Mouse (Mus musculus): ENCODE results near the gene Vps33b. TPM values are rescaled to one million over a fixed set of nuclear protein-coding genes. Genes with fewer than 3 reads are reported as not detected.

Gene Vps33b
- polyA plus RNA-seq, 1 experiment = 21.9 TPM

- H3K4me1 ChIP-seq (replicated peaks; ENCODE audit: control insufficient read depth, insufficient read depth, low read length) = peaks cover 32% of the 10 kb centered on the region
- peaks cover 22% of the 10 kb centered on the region for H3K36me3 ChIP-seq (ENCODE audit: control insufficient read depth, insufficient read depth, low read length)
- DNase-seq = peak; percentile 18
- H3K27ac ChIP-seq (ENCODE audit: control insufficient read depth, insufficient read depth, low read length) = peak overlapping the region; percentile 59
- H3K27me3 ChIP-seq (ENCODE audit: control insufficient read depth, insufficient read depth, low read length) = no peaks in the 10 kb centered on the region
- WGBS = 34% methylated on average over 10 of the region's 10 CpGs
- H3K4me3 ChIP-seq (ENCODE audit: control insufficient read depth, insufficient read depth, low read length) = no peak overlapping the region
- TF ChIP-seq POLR2A (IDR thresholded peaks at IDR 0.05; ENCODE audit: control insufficient read depth, extremely low read depth, insufficient read depth, low read length, poor library complexity) (peak; percentile 32; the same call in 1 of the 2 replicates), CTCF (IDR thresholded peaks at IDR 0.05; ENCODE audit: borderline replicate concordance, control insufficient read depth, extremely low read depth, insufficient read depth, low read length, poor library complexity) (no peak)
These were observed 18.3 kb downstream of the Vps33b start for GRCm38 (mm10) chr7:80287736-80288135.

GRCm38 (mm10) chr7:80294062-80294763 lies 24.8 kb downstream of the Vps33b start, which contains the start of gene Prc1:
Prc1 (plus strand) TSS chr7:80294450.
- TF ChIP-seq POLR2A (IDR thresholded peaks at IDR 0.05; ENCODE audit: control insufficient read depth, extremely low read depth, insufficient read depth, low read length, poor library complexity) (peak; percentile 76), CTCF (IDR thresholded peaks at IDR 0.05; ENCODE audit: borderline replicate concordance, control insufficient read depth, extremely low read depth, insufficient read depth, low read length, poor library complexity) (0 out of 2 replicates have a peak, but pooled peaks have one; percentile 36)
- under 1% methylated on average over 52 of the region's 52 CpGs for WGBS
- H3K36me3 ChIP-seq (ENCODE audit: control insufficient read depth, insufficient read depth, low read length) = no peaks in the 10 kb centered on the region
- no peaks in the 10 kb centered on the region; the same call in 1 of the 2 replicates for H3K4me1 ChIP-seq (replicated peaks; ENCODE audit: control insufficient read depth, insufficient read depth, low read length)
- H3K27ac ChIP-seq (ENCODE audit: control insufficient read depth, insufficient read depth, low read length) = no peak within 1 kb of the TSS
- DNase-seq = peak; percentile 99
- H3K27me3 ChIP-seq (ENCODE audit: control insufficient read depth, insufficient read depth, low read length) = no peaks in the 10 kb centered on the region
- peak within 1 kb of the TSS; percentile 85 for H3K4me3 ChIP-seq (ENCODE audit: control insufficient read depth, insufficient read depth, low read length)

DNA sequence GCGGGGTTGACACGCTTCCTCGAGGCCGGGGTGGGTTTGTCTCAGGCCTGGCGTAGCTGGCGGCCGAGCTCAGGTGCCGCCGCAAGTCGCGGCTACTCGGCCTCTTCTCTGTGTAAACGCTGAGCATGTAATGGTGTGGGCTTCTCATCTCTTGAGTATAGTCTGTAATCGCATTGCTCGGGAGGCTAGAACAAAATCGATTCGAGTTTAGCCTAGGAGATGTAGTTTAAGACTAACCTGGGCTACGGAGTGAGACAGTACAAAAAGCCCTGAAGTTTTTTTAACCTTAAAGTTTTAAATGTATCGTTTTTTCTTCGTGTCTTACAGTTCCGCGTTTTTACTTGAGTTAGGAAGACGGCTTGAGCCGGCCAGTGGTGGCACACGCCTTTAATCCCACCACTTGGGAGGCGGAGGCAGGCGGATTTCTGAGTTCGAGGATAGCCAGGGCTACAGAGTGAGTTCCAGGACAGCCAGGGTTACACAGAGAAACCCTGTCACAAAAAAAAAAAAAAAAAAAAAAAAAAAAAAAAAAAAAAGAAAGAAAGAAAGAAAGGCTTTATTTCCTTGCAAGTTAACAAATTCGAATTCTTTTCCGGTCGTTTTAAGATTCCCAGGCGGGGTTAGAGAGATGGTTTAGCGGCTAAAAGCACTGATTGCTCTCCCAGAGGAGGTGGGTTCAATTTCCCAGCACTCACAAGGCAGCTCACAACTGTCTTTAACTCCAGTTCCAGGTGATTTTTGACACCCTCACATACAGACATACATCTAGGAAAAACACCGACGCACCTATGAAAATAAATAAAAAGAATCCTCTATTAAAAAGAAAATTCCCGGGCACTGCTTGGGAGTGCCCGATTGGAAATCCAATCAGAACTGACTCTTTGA lies 25.6 kb downstream of the Vps33b start:
- Histone ChIP-seq H3K27me3 (ENCODE audit: control insufficient read depth, insufficient read depth, low read length) (no peaks in the 10 kb centered on the region), H3K36me3 (ENCODE audit: control insufficient read depth, insufficient read depth, low read length) (peaks cover 5% of the 10 kb centered on the region; the same call in 1 of the 2 replicates), H3K27ac (ENCODE audit: control insufficient read depth, insufficient read depth, low read length) (no peak overlapping the region), H3K4me3 (ENCODE audit: control insufficient read depth, insufficient read depth, low read length) (peak overlapping the region; percentile 85), H3K4me1 (replicated peaks; ENCODE audit: control insufficient read depth, insufficient read depth, low read length) (no peaks in the 10 kb centered on the region; the same call in 1 of the 2 replicates)
- DNase-seq = no peak
- whole genome bisulfite sequencing = 10% methylated on average over 37 of the region's 37 CpGs
- TF ChIP-seq CTCF (IDR thresholded peaks at IDR 0.05; ENCODE audit: borderline replicate concordance, control insufficient read depth, extremely low read depth, insufficient read depth, low read length, poor library complexity) = no peak
- no peak for TF ChIP-seq POLR2A (IDR thresholded peaks at IDR 0.05; ENCODE audit: control insufficient read depth, extremely low read depth, insufficient read depth, low read length, poor library complexity)

GRCm38 (mm10) chr7:80296462-80296861 lies 27.0 kb downstream of the Vps33b start:
- 95% methylated on average over 6 of the region's 6 CpGs for WGBS
- Histone ChIP-seq H3K4me3 (ENCODE audit: control insufficient read depth, insufficient read depth, low read length) (no peak overlapping the region), H3K27me3 (ENCODE audit: control insufficient read depth, insufficient read depth, low read length) (no peaks in the 10 kb centered on the region), H3K27ac (ENCODE audit: control insufficient read depth, insufficient read depth, low read length) (no peak overlapping the region), H3K4me1 (replicated peaks; ENCODE audit: control insufficient read depth, insufficient read depth, low read length) (no peaks in the 10 kb centered on the region; the same call in 1 of the 2 replicates), H3K36me3 (ENCODE audit: control insufficient read depth, insufficient read depth, low read length) (peaks cover 14% of the 10 kb centered on the region)
- no peak for DNase-seq
- TF ChIP-seq POLR2A (IDR thresholded peaks at IDR 0.05; ENCODE audit: control insufficient read depth, extremely low read depth, insufficient read depth, low read length, poor library complexity) = no peak
- no peak for TF ChIP-seq CTCF (IDR thresholded peaks at IDR 0.05; ENCODE audit: borderline replicate concordance, control insufficient read depth, extremely low read depth, insufficient read depth, low read length, poor library complexity)

DNA sequence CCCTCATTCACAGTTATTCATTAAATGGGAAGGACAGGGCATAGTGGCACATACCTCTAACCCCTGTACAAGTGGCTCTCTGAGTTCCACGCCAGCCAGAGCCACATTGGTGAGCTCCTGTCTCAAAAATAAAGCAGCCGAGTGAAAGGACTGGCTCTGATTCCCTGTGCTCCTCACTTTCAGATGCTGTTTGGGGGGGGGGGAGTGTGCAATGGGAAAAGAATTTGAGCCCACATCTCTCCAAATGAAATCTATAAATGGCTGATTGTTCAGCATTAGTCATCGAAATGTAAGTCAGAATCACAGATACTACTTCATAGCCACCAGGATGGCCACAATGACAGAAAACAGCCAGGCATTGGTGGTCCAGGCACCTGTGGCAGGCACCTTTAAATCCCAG lies 27.6 kb downstream of the Vps33b start:
- DNase-seq = no peak
- TF ChIP-seq POLR2A (IDR thresholded peaks at IDR 0.05; ENCODE audit: control insufficient read depth, extremely low read depth, insufficient read depth, low read length, poor library complexity) (no peak), CTCF (IDR thresholded peaks at IDR 0.05; ENCODE audit: borderline replicate concordance, control insufficient read depth, extremely low read depth, insufficient read depth, low read length, poor library complexity) (no peak)
- Histone ChIP-seq H3K36me3 (ENCODE audit: control insufficient read depth, insufficient read depth, low read length) (peaks cover 20% of the 10 kb centered on the region), H3K4me1 (replicated peaks; ENCODE audit: control insufficient read depth, insufficient read depth, low read length) (no peaks in the 10 kb centered on the region; the same call in 1 of the 2 replicates), H3K4me3 (ENCODE audit: control insufficient read depth, insufficient read depth, low read length) (no peak overlapping the region), H3K27ac (ENCODE audit: control insufficient read depth, insufficient read depth, low read length) (no peak overlapping the region), H3K27me3 (ENCODE audit: control insufficient read depth, insufficient read depth, low read length) (no peaks in the 10 kb centered on the region)
- 96% methylated on average over 3 of the region's 3 CpGs for WGBS

DNA sequence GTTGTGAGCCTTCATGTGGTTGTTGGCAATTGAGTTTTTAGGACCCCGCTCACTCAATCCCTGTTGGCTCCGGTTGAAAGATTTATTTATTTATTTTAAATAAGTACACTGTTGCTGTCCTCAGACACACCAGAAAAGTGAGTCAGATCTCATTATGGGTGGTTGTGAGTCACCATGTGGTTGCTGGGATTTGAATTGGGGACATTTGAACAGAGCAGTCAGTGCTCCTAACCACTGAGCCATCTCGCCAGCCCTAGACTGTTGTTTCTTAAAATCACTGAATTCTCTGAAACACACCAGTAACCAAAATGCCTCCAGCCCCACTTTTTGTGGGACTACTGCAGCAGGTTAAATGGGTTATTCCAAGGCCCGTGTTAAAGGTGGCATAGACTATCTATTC lies 29.3 kb downstream of the Vps33b start:
- H3K27me3 ChIP-seq (ENCODE audit: control insufficient read depth, insufficient read depth, low read length) = no peaks in the 10 kb centered on the region
- peaks cover 35% of the 10 kb centered on the region for H3K36me3 ChIP-seq (ENCODE audit: control insufficient read depth, insufficient read depth, low read length)
- no peaks in the 10 kb centered on the region; the same call in 1 of the 2 replicates for H3K4me1 ChIP-seq (replicated peaks; ENCODE audit: control insufficient read depth, insufficient read depth, low read length)
- TF ChIP-seq CTCF (IDR thresholded peaks at IDR 0.05; ENCODE audit: borderline replicate concordance, control insufficient read depth, extremely low read depth, insufficient read depth, low read length, poor library complexity) (no peak), POLR2A (IDR thresholded peaks at IDR 0.05; ENCODE audit: control insufficient read depth, extremely low read depth, insufficient read depth, low read length, poor library complexity) (no peak)
- DNase-seq = no peak
- no peak overlapping the region for H3K4me3 ChIP-seq (ENCODE audit: control insufficient read depth, insufficient read depth, low read length)
- no peak overlapping the region for H3K27ac ChIP-seq (ENCODE audit: control insufficient read depth, insufficient read depth, low read length)
- 98% methylated on average over 4 of the region's 4 CpGs for WGBS

Data from thymus, adult 2 months (tissue).